Mouse (Mus musculus): ENCODE results near the gene Nol10.
"Not testable (repeated sequence)": the region's sequence is repeated elsewhere in the genome, so short reads cannot be mapped to it uniquely, and the experiment has no call there.

Nol10 gene

DNA sequence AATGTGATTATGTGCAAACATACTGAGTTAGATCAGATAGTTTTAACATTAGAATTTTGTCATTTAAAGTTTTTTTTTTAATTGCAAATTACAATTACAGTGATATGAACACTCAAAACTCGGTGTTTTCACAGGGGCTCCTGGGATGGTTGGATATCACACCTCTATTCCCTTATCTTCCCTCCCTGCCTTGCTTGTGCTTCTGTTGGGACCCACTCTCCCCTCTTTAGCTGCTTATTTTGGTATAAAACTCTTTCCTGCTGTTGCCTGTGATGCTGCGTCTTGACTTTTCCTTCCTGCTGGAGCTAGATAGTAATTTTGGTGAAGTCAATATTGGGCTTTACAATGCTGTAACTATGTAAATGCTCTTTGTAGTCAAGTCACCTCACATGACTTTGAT lies 63.0 kb downstream of the Nol10 start:
- no peak for DNase-seq (ENCODE audit: low read depth)

DNA sequence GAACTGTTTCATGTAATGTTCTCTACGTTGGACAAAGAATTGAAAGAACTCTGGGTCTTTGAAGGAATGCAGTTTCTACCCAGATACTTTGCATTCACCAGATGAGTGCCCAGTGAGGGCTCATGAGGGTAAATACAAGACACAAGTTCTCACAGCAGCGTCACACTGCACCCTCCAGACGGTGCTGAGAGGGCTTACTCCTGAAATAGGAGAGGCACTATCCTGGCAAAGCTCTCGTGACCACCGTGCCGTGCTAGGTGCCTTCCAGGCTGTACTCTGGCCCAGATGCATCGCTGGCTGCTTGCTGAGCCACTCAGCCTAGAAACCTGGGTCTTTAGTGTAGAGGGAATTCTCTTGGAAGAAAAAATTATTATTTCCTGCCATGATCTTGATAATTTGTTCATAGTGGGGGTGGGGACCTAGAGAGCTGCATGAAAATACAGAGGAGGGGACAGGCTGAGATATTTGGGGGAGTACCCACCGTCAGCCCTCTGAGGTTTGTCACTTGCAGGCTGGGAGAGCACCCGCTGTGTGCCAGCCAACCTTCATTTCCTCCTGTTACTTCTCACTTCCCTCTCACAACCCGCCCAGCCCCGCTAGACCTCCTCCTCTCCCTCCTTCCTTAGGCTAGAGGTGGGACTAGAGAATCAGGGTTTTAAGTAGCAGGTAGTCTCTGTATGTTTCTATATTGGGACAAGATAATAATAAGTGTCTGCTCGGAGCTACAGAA lies 63.7 kb downstream of the Nol10 start:
- peak; percentile 9 for DNase-seq (ENCODE audit: low read depth)

DNA sequence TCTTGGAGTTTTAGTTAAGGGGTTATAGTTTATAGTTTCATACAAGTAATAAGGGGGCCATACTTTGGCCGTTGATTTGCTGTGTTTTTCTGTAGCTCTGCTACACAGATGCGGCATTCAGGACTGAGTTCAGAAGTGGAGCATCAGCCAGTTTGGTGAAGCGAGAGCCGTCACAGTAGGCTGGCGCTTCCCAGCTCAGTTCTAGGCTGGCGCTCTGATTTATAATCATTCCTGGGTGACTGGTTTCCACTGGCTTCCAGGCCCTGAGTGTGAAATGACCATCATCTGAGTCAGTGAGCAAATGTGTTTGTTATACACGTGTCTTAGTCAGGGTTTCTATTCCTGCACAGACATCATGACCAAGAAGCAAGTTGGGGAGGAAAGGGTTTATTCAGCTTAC lies 66.5 kb downstream of the Nol10 start:
- no peak for DNase-seq (ENCODE audit: low read depth)

- DNase-seq (ENCODE audit: low read depth), result no peak
These were observed 72.0 kb downstream of the Nol10 start for GRCm38 (mm10) chr12:17420168-17420810.

- no peak for DNase-seq (ENCODE audit: low read depth)
These were observed 77.3 kb downstream of the Nol10 start for GRCm38 (mm10) chr12:17425254-17426169.

GRCm38 (mm10) chr12:17426735-17427134 lies 78.5 kb downstream of the Nol10 start:
- DNase-seq (ENCODE audit: low read depth), result no peak

- DNase-seq (ENCODE audit: low read depth), result no peak
These were observed 82.3 kb downstream of the Nol10 start for GRCm38 (mm10) chr12:17430578-17430977.

- no peak for DNase-seq (ENCODE audit: low read depth)
These were observed 82.9 kb downstream of the Nol10 start for GRCm38 (mm10) chr12:17431166-17431565.

DNA sequence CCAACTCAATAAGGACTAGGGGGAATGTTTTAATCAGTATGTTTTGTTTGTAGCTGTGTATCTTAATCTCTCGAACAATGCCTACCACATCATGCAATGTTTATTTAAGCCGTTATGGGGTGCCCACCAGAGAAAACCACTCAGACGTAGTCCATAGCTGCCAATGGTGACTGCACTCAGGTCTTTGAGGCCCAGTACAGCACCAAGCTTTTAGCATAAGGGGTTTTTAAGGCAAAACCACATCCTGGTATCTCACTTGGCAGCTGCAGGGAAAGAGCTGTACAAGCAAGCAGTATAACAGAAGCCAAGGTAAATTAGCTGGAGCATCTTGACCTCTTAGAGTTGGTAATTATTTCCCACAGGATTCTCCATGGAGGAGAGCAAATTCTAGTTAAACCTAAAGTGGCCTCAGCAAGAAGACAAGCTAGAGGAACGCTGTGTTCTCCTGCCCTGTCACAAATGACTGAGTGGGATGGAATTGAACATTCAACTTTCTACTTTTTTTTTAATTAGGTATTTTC lies 83.6 kb downstream of the Nol10 start:
- DNase-seq (ENCODE audit: low read depth), result no peak

DNA sequence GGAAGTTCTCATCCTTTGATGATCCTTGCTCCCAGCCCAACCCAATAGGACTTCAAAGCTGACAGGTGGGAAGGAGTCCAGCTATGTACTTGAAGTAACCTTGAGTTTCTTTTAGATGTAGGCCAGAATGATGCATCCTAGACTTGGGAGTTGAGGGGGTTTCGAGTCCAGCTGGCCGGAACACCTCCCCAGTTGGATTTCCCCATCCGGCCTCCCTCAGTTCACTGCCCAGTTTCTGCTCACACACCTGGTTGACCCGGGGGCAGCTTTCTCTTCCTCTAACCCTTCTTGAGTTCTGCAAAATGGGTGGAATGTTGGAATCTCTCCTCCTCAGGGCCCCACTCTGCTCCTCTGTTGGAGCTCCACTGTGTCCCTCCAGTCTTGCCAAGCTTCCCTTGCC lies 85.5 kb downstream of the Nol10 start:
- DNase-seq (ENCODE audit: low read depth), result no peak

DNA sequence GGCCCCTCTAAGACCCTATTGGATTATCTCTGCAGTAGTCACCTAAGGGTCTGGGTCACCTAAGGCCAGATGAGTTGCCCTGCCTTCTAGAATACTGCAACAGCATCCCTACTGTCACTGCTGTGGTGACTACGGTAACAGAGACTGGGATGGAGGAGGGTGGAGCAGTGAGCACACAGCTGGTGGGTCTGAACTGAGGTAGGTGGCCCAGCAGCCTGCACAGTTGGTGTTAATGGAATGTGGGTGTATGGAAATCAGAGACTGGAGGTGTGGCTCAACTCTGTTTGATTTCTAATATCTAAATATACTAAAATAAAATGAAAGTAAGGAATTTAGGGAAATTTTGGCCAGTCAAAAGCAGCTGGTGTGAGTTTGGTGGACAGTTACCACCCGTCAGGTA lies 88.2 kb downstream of the Nol10 start:
- DNase-seq (ENCODE audit: low read depth), result no peak

- DNase-seq (ENCODE audit: low read depth), result peak; percentile 73
These were observed 92.0 kb downstream of the Nol10 start for GRCm38 (mm10) chr12:17440251-17440651.

DNA sequence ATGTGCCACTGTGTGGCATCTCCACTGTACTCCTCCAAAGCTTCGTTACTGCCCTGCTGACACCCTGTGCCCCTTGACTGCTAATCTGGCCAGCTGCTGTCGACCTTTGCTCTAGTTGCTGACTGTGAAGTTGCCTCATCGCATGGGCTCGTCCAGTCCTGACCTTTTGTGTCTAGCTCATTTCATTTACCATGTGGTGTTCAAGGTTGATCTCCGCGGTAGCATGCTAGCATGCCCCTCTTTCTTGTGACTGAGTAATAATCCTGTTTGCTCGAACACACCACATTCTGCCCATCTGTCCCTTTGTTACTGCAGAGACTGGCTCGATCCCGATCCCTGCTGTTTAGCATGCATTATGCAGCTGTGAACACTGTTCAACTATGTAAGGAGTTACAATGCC lies 93.2 kb downstream of the Nol10 start:
- DNase-seq (ENCODE audit: low read depth), result no peak

GRCm38 (mm10) chr12:17444406-17444805 lies 96.1 kb downstream of the Nol10 start:
- no peak for DNase-seq (ENCODE audit: low read depth)

DNA sequence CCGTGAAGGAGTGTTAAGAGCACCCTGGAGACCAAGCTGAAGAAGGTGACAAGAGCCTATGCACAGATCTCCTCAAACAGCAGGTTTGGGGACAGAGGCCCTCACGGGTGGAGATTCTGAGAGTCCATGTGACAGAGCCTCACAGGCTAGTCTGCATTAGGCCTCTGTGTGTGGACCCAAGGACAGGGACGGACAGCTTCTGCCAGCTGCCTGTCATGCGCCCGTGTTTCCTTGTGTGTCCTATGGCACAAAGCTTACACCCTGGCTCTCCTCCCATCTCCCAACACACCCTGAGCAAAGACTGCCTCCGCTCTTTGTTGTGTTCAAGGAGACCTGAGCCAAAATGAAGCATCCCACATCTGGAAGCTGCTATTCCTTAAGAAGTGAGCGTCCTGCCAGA lies 97.0 kb downstream of the Nol10 start:
- no peak for DNase-seq (ENCODE audit: low read depth)

DNA sequence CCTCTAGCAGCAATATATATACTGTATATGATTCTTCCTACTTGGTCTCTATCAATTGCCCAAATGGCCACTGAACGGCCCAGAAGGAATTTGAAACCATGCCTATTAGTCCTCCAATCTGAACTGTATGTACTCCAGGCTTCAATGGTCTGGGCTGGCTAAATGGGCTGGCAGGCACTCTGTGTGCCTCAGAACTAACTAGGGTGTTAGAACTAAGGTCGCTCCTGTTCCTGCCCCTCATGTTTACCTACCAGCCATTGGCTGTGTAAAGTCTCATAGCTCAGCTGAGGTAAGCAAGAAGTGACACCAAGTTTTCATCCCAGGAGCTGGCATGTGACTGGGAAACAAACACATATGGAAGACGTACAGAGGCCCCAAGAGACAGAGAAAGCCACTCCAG lies 100.5 kb downstream of the Nol10 start:
- no peak for DNase-seq (ENCODE audit: low read depth)

DNA sequence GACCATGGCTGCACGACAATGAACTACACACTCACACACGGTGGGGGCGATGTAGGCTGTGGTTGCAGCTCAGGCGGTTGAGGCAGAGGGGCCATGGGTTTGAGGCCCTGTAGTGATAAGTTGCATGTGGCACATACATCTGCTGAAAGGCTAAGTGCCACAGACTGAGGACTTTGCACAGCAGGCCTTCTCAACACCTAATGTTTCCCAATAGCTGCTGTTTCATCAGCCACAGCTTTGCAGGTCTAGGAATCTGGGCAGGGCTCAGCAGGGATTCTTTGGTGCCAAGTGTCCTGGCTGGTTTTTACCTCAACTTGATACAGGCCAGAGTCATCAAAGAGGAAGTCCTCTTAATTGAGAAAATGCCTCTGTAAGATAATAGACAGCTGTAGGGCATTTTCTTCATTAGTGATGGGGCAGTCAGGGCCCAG lies 101.4 kb downstream of the Nol10 start:
- DNase-seq (ENCODE audit: low read depth), result no peak

GRCm38 (mm10) chr12:17450503-17450902 lies 102.2 kb downstream of the Nol10 start:
- DNase-seq (ENCODE audit: low read depth), result no peak

DNA sequence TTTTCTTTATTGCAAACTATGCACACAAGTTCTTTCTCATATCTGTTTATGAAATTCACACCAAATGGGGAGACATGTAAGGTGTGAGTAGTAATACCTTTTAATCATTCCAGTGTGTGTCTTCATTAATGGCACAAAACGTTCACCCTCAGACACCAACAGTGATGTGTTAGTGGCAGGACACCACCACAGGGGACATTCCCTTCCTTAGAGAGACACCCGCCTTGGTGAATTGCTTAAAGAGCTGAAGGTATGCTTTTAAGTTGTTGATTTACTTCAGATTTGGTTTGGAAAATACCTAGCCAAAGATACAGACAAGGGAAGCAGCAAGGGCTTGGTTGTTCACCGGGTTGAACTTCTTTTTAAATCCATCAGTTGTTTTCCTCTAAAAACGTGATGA lies 102.7 kb downstream of the Nol10 start:
- DNase-seq (ENCODE audit: low read depth), result no peak

GRCm38 (mm10) chr12:17452273-17452672 lies 104.0 kb downstream of the Nol10 start:
- no peak for DNase-seq (ENCODE audit: low read depth)

DNA sequence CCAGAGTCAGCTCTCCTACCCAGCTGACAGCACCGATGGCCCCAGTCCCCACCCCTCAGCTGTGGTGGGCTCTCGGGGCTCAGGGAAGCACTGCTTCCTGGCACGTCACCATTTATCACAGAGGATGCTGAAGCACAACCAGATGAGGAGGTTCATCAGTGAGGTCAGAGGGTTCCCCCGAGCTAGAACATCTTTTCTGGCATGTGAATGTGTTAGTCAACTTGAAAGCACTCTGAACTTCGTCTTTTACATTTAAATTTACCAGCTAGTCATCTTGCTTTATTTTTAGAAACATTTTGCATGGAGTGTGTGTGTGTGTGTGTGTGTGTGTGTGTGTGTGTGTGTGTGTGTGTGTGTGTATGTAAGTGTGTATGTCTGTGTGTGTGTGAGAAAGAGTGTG lies 105.7 kb downstream of the Nol10 start:
- no peak for DNase-seq (ENCODE audit: low read depth)

- peak; percentile 16 for DNase-seq (ENCODE audit: low read depth)
These were observed 106.8 kb downstream of the Nol10 start for GRCm38 (mm10) chr12:17455096-17455495.

GRCm38 (mm10) chr12:17459223-17459622 lies 111.0 kb downstream of the Nol10 start:
- not testable (repeated sequence) for DNase-seq (ENCODE audit: low read depth)

Measured in 416B (cell line).